ENCODE assay signal across 15 mouse cellular contexts in the genomic region with DNA sequence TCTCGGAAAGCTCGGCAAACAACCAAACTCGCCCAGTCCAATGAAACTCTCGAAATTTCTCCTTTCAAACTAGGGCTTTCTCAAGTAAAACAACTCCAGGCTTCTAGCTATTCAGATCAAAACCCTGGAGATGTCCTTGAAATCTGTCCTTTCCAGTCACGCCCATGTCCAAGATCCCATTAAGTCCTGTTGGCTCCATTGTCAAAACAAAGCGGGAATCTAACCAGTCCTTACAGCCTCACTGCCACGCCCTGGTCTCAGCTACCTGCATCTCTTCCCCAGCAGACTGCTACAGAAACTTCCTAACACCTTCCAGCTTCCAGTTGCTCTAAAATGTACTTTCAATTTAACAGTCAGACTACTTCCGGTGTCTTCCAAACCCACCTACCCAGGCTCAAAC.
DNase-seq lines count a peak whose midpoint lies in the region; ATAC-seq lines count a peak whose summit lies in the region.
"Had no signal": no experiment of that assay in that cellular context is flagged by ENCODE, and none has a peak within 500 bp of the region (broad histone marks: within the 10 kb centered on the region; RNA-seq: fewer than 3 reads in every experiment).

No protein-coding gene starts in this region.

- no peak overlapping the region for H3K4me2 ChIP-seq in forebrain, embryonic 11.5 days (ENCODE audit: low read depth, low read length, severe bottlenecking)
- H3K4me2 ChIP-seq in forebrain, embryonic 16.5 days (ENCODE audit: low read length), result no peak overlapping the region
- H3K4me2 ChIP-seq in hindbrain, embryonic 16.5 days (ENCODE audit: low read length), result no peak overlapping the region
- H3K4me2 ChIP-seq in hindbrain, embryonic 11.5 days (replicated peaks; ENCODE audit: low read depth, low read length), result no peak overlapping the region
- H3K4me2 ChIP-seq: forebrain, embryonic 13.5 days; hindbrain, embryonic 12.5 days had no signal

- H3K4me3 ChIP-seq in forebrain, embryonic 11.5 days (ENCODE audit: low read depth, low read length), result no peak overlapping the region
- H3K4me3 ChIP-seq in forebrain, embryonic 16.5 days (replicated peaks; ENCODE audit: low read length), result no peak overlapping the region
- no peak overlapping the region for H3K4me3 ChIP-seq in hindbrain, embryonic 16.5 days (ENCODE audit: low read length)
- H3K4me3 ChIP-seq in hindbrain, embryonic 11.5 days (ENCODE audit: low read depth, low read length), result no peak overlapping the region
- H3K4me3 ChIP-seq: forebrain, embryonic 13.5 days; hindbrain, embryonic 12.5 days had no signal

- H3K36me3 ChIP-seq in forebrain, embryonic 11.5 days (ENCODE audit: control insufficient read depth, insufficient read depth, low read length), result no peaks in the 10 kb centered on the region
- no peaks in the 10 kb centered on the region for H3K36me3 ChIP-seq in forebrain, embryonic 16.5 days (ENCODE audit: control insufficient read depth, insufficient read depth)
- H3K36me3 ChIP-seq in hindbrain, embryonic 16.5 days (ENCODE audit: control insufficient read depth, insufficient read depth, low read length), result no peaks in the 10 kb centered on the region
- no peaks in the 10 kb centered on the region for H3K36me3 ChIP-seq in hindbrain, embryonic 11.5 days (ENCODE audit: control insufficient read depth, insufficient read depth, low read length)
- H3K36me3 ChIP-seq: hindbrain, embryonic 12.5 days had no signal

- no peaks in the 10 kb centered on the region for H3K9me3 ChIP-seq in forebrain, embryonic 11.5 days (ENCODE audit: control insufficient read depth, low read length)
- H3K9me3 ChIP-seq in forebrain, embryonic 16.5 days (ENCODE audit: control insufficient read depth, low read length), result no peaks in the 10 kb centered on the region
- H3K9me3 ChIP-seq in hindbrain, embryonic 16.5 days (ENCODE audit: control insufficient read depth, low read length), result no peaks in the 10 kb centered on the region
- no peaks in the 10 kb centered on the region for H3K9me3 ChIP-seq in hindbrain, embryonic 11.5 days (ENCODE audit: control insufficient read depth, low read length)
- H3K9me3 ChIP-seq: forebrain, embryonic 13.5 days; hindbrain, embryonic 12.5 days had no signal

- no peak overlapping the region for H3K9ac ChIP-seq in forebrain, embryonic 11.5 days (ENCODE audit: low read length)
- H3K9ac ChIP-seq in forebrain, embryonic 16.5 days (replicated peaks; ENCODE audit: low read depth, low read length), result no peak overlapping the region
- H3K9ac ChIP-seq in hindbrain, embryonic 16.5 days (ENCODE audit: low read depth, low read length), result no peak overlapping the region
- no peak overlapping the region for H3K9ac ChIP-seq in hindbrain, embryonic 11.5 days (ENCODE audit: low read depth, low read length)
- H3K9ac ChIP-seq: forebrain, embryonic 13.5 days; hindbrain, embryonic 12.5 days had no signal

- peak; percentile 43 for DNase-seq in forebrain, embryonic 11.5 days (ENCODE audit: low spot score)
- DNase-seq in hindbrain, embryonic 11.5 days (ENCODE audit: low spot score), result no peak
- peak; percentile 7 for DNase-seq in urinary bladder, adult 2 months (ENCODE audit: low spot score)
- no peak for DNase-seq in urinary bladder, postnatal 14 days (ENCODE audit: low spot score)
- DNase-seq in spleen, adult 12 weeks (ENCODE audit: low spot score), result no peak
- DNase-seq in thymus, postnatal 25 days, result no peak
- DNase-seq: adrenal gland, postnatal 36 days; cerebellum, postnatal 14 days; kidney, adult 8-10 months; right cerebral cortex, adult 18-20 months had no signal

- no peak overlapping the region for H3K27ac ChIP-seq in forebrain, embryonic 11.5 days (ENCODE audit: low read depth, low read length)
- H3K27ac ChIP-seq in forebrain, embryonic 16.5 days (ENCODE audit: low read length), result no peak overlapping the region
- H3K27ac ChIP-seq in hindbrain, embryonic 16.5 days (ENCODE audit: low read depth, low read length), result 0 out of 2 replicates have a peak overlapping the region, but pooled peaks have one; percentile 8
- no peak overlapping the region for H3K27ac ChIP-seq in hindbrain, embryonic 11.5 days (ENCODE audit: low read depth, low read length)
- H3K27ac ChIP-seq: forebrain, embryonic 13.5 days; hindbrain, embryonic 12.5 days had no signal

- 90% methylated on average over 8 of the region's 8 CpGs for WGBS in forebrain, embryonic 11.5 days
- 92% methylated on average over 8 of the region's 8 CpGs for WGBS in forebrain, embryonic 16.5 days
- WGBS in hindbrain, embryonic 16.5 days, result 91% methylated on average over 8 of the region's 8 CpGs
- WGBS in hindbrain, embryonic 11.5 days, result 91% methylated on average over 8 of the region's 8 CpGs

- no peak for ATAC-seq in forebrain, embryonic 11.5 days (replicated peaks; ENCODE audit: low FRiP score)
- ATAC-seq in forebrain, embryonic 16.5 days, result no peak
- no peak for ATAC-seq in hindbrain, embryonic 16.5 days
- ATAC-seq in hindbrain, embryonic 11.5 days (ENCODE audit: low FRiP score), result no peak
- ATAC-seq: forebrain, embryonic 13.5 days; lung, postnatal 0 days had no signal

- H3K4me1 ChIP-seq in forebrain, embryonic 11.5 days (replicated peaks; ENCODE audit: control insufficient read depth, insufficient read depth, low read length), result peaks cover 9% of the 10 kb centered on the region
- peaks cover 2% of the 10 kb centered on the region; the same call in 1 of the 2 replicates for H3K4me1 ChIP-seq in forebrain, embryonic 16.5 days (replicated peaks; ENCODE audit: control insufficient read depth, insufficient read depth, low read length)
- no peaks in the 10 kb centered on the region for H3K4me1 ChIP-seq in hindbrain, embryonic 16.5 days (ENCODE audit: control insufficient read depth, insufficient read depth, low read depth, low read length)
- no peaks in the 10 kb centered on the region for H3K4me1 ChIP-seq in hindbrain, embryonic 11.5 days (replicated peaks; ENCODE audit: control insufficient read depth, insufficient read depth, low read length)

- H3K27me3 ChIP-seq in forebrain, embryonic 11.5 days (ENCODE audit: control insufficient read depth, insufficient read depth, low read length), result no peaks in the 10 kb centered on the region
- no peaks in the 10 kb centered on the region for H3K27me3 ChIP-seq in forebrain, embryonic 16.5 days (replicated peaks; ENCODE audit: control insufficient read depth, insufficient read depth, low read length)
- no peaks in the 10 kb centered on the region for H3K27me3 ChIP-seq in hindbrain, embryonic 16.5 days (replicated peaks; ENCODE audit: control insufficient read depth, insufficient read depth, low read length)
- H3K27me3 ChIP-seq in hindbrain, embryonic 11.5 days (ENCODE audit: control insufficient read depth, insufficient read depth, low read length), result no peaks in the 10 kb centered on the region
- H3K27me3 ChIP-seq: forebrain, embryonic 13.5 days; hindbrain, embryonic 12.5 days had no signal

Comparison
In these comparisons a context has a peak if more than half of its experiments do, and no peak if none do; other contexts are left out.
1. DNase-seq: peak in forebrain, embryonic 11.5 days (single experiment) and urinary bladder, adult 2 months (single experiment); none in hindbrain, embryonic 11.5 days (single experiment), urinary bladder, postnatal 14 days (single experiment), spleen, adult 12 weeks (single experiment) and thymus, postnatal 25 days (single experiment).